Mouse (Mus musculus) hindbrain, embryonic 10.5 days (tissue): Measurements from ENCODE around the gene Sgcg. TPM values are rescaled to one million over a fixed set of nuclear protein-coding genes. Genes with fewer than 3 reads are reported as not detected.

Experiments
- DNase-seq: peaks from one replicate; pipeline ENCODE4 v3.0.0-alpha.2; 2017; ENCODE audit warnings: low spot score
- H3K27ac ChIP-seq: fragments of 300-500 bp; sonication (generic); 2 replicates; pipeline ENCODE4 v1.5.1; 2016; ENCODE audit warnings: mild to moderate bottlenecking, moderate library complexity
- H3K27me3 ChIP-seq: fragments of 300-500 bp; sonication (generic); 2 replicates; pipeline ENCODE4 v1.6.1; 2016; ENCODE audit warnings: mild to moderate bottlenecking; ENCODE audit not compliant: poor library complexity, insufficient read depth, severe bottlenecking
- H3K36me3 ChIP-seq: fragments of 300-500 bp; sonication (generic); 2 replicates; pipeline ENCODE4 v1.6.1; 2016; ENCODE audit warnings: mild to moderate bottlenecking, moderate library complexity
- H3K4me1 ChIP-seq: fragments of 300-500 bp; sonication (generic); replicated peaks from 2 replicates; pipeline ENCODE4 v1.6.1; 2016; ENCODE audit warnings: mild to moderate bottlenecking
- H3K4me3 ChIP-seq: fragments of 300-500 bp; sonication (generic); 2 replicates; pipeline ENCODE4 v1.5.1; 2016; ENCODE audit warnings: mild to moderate bottlenecking, moderate library complexity
- H3K9me3 ChIP-seq: fragments of 300-500 bp; sonication (generic); 2 replicates; pipeline ENCODE4 v1.6.1; 2016; ENCODE audit warnings: mild to moderate bottlenecking, moderate library complexity
- WGBS: fragments of 180-500 bp; shearing (Covaris S2); methylation state at CpG from one replicate; pipeline ENCODE4 v1.1.7; 2016; 5-methylcytosine and 5-hydroxymethylcytosine counted together
- polyA plus RNA-seq: library from polyadenylated mRNA; unstranded; fragments of >200 nt; fragmentation: Nextera tagmentation; extraction: Ambion mirVana; gene quantifications from 2 replicates; pipeline ENCODE4 v1.2.1, GENCODE M21; 2016

Gene Sgcg
- polyA plus RNA-seq, 1 experiment from 2014 or later, result 0.07 TPM

DNA sequence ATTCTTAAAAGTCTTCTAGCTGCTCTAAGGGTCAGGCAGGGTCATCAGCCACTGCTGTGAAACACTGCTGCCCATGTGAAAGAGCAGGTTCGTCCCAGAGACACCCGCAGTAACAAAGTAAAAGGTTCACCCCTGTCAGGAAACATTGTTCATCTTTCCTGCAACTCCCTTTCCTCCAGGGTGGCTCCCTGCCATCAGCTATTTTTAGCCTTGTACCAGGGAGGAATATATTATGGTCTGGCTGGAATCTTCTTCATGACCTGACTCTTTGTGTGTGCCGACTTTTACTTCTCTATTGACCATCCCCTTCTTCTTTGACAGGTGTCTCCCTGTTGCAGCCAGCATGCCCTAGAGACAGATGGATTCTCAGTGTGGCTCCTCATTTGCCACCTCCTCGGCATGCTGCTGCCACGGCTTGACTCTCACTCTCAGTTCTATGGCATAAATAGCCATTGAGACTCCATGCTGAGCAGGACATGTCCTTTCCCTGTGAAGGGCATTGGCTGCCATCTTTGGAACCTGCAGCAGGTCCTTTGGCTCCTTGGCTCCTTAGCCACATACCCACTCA is 9.7 kb upstream of the Sgcg start:
- Histone ChIP-seq H3K27ac (no peak overlapping the region), H3K9me3 (no peaks in the 10 kb centered on the region), H3K4me3 (no peak overlapping the region), H3K4me1 (peaks cover 5% of the 10 kb centered on the region; the same call in 1 of the 2 replicates), H3K27me3 (peaks cover 10% of the 10 kb centered on the region), H3K36me3 (no peaks in the 10 kb centered on the region)
- DNase-seq, result no peak
- WGBS, result 50% methylated on average over 5 of the region's 5 CpGs

DNA sequence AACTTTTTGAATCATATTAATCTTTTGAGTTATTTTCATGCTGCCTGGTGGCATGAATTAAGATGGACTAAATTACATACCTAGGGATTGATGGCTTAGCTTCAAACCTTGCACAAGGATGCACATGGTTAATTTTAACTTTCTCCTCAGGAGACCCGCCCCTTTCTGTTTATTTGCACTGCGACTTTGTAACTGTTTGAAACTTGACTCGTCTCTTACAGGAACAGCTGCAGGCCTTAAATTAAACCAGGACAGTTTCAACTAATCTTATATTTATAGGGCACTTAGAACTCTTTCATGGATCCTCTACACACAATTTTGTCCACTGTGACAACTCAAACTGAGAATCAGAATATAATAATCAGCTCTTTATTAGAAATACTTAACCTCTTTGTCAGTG is 794 bp upstream of the Sgcg start:
- Histone ChIP-seq H3K36me3 (no peaks in the 10 kb centered on the region), H3K9me3 (0 out of 2 replicates have a peak, but pooled peaks cover 4% of the 10 kb centered on the region)
- 62% methylated on average over 3 of the region's 3 CpGs for WGBS

DNA sequence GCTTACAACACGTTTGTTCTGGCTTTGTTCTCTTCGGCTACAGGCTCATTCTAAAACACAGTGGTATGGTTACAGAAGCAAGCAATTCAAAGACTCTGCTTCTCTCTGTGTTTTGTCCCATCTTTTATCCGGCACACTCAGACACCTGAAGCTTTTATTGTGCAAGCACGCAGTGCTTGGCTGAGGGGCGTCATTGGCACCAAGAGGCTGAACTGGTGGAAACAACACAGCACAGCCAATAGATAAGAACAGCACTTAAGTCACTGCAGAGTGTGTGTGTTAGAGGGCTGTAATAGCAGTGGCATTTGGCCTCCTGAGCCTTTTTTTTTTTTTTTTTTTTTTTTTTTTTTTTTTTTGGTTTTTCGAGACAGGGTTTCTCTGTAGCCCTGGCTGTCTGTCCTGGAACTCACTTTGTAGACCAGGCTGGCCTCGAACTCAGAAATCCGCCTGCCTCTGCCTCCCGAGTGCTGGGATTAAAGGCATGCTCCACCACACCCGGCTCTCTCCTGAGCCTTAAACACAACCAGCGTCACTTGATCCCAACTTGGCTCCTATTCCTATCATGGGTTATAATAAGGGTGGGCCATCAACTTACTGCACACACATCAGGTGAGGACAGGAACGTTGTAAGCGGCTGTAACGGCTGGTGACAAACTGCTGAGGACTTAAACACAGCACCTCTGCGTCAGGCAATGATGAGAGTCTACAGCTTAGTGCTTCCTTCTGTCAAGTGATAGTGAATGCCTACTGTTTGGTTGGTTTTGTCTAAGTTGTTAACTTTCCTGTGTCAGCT is 5.5 kb downstream of the Sgcg start:
- WGBS, result 87% methylated on average over 15 of the region's 15 CpGs
- Histone ChIP-seq H3K9me3 (peaks cover 9% of the 10 kb centered on the region; the same call in 1 of the 2 replicates), H3K27me3 (no peaks in the 10 kb centered on the region), H3K27ac (no peak overlapping the region), H3K4me3 (no peak overlapping the region), H3K36me3 (no peaks in the 10 kb centered on the region), H3K4me1 (no peaks in the 10 kb centered on the region)
- DNase-seq, result no peak

More for the DNA sequence above, 794 bp upstream of the Sgcg start:
- Histone ChIP-seq H3K4me1 (no peaks in the 10 kb centered on the region; the same call in 1 of the 2 replicates), H3K27me3 (no peaks in the 10 kb centered on the region), H3K27ac (no peak overlapping the region), H3K4me3 (no peak overlapping the region)
- no peak for DNase-seq

DNA sequence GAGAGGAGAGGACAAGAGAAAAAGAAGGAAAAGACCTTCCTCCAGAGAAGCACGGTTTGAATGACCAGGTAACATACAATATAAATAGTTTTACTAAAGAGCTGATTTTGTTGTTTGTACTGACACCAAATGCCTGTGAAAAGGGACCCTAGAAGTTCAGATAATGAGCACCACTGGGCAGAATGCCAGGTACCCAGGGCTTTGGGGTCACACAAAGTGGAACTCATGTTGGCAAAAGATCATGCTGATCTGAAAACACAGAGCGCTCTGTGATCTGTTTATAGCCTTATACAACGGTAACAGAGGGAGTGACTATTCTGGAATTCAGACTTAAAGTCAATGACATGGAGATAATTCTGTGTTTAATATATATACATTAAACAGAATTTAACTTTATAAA is 11.8 kb downstream of the Sgcg start:
- Histone ChIP-seq H3K9me3 (peaks cover 6% of the 10 kb centered on the region; the same call in 1 of the 2 replicates), H3K4me1 (no peaks in the 10 kb centered on the region), H3K27ac (no peak overlapping the region), H3K27me3 (no peaks in the 10 kb centered on the region), H3K36me3 (no peaks in the 10 kb centered on the region), H3K4me3 (no peak overlapping the region)
- DNase-seq, result no peak
- WGBS, result 88% methylated on average over 3 of the region's 3 CpGs

DNA sequence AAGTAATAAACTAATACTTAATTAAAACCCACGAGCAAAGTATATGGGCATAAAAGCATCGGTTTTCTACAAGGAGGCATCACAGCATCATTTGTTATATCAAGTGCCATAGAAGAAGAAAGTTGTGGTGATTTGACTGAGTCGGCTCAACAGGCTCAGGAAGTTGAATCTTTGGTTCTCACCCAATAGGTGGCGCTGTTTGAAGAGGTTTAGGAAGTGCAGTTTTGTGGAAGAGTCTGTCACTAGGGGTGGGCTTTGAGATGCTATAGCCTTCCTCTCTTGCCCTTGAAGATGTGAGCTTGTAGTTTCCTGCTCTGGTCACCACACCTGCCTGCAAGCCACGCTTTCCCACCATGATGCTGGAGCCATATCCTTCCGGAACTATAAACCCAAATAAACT is 15.7 kb downstream of the Sgcg start:
- H3K4me3 ChIP-seq, result no peak overlapping the region
- no peak overlapping the region for H3K27ac ChIP-seq
- 40% methylated on average over 6 of the region's 6 CpGs for WGBS
- H3K36me3 ChIP-seq, result no peaks in the 10 kb centered on the region
- no peak for DNase-seq
- H3K27me3 ChIP-seq, result no peaks in the 10 kb centered on the region
- H3K4me1 ChIP-seq, result no peaks in the 10 kb centered on the region
- H3K9me3 ChIP-seq, result no peaks in the 10 kb centered on the region

DNA sequence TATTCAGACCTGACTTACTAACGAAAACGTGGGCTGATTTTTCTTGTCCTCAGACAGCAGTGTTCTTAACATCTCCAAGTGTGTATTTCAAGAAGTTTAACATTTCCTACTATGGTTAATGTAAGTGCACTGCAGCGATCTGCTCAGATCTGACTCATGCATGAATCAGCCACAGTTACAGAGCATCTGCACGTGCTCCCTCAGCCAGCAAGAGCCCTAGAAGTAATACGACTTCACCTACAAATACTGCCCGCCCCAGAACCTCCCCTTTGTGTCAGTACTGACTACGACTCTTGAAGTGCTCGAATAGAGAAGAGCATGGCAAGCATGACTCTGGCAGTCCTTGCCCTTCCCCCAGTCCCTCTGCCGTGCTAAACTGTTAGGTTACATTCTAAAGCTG is 19.5 kb downstream of the Sgcg start:
- 79% methylated on average over 9 of the region's 9 CpGs for WGBS
- no peak for DNase-seq
- no peaks in the 10 kb centered on the region for H3K27me3 ChIP-seq
- no peak overlapping the region for H3K27ac ChIP-seq
- no peaks in the 10 kb centered on the region for H3K4me1 ChIP-seq
- no peak overlapping the region for H3K4me3 ChIP-seq
- H3K9me3 ChIP-seq, result no peaks in the 10 kb centered on the region
- H3K36me3 ChIP-seq, result no peaks in the 10 kb centered on the region

DNA sequence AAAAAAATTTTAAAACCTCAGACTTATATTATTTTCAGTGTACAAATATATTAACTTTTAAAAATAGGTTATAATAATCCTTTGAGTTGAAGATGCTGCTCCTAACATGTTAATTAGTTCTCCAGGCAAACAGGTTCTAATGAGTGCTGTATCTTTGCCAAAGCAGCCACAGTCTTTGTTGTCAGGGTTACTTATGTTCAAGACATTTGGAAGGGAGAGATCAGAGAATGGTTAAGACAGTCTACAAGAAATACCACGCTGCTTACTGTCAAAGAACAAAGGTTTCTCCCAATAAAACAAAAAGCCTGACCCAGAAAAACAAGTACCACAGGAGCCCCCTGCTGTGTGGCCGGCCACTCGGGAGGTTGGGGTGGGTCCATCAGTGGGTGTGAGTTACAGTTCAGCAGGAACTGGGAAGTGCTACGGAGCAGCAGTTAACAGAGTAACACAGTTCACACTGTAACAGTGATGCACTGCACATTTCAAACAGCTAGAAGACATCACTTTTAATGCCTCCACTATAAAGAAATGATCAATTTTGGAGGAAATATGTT is 21.1 kb downstream of the Sgcg start:
- Histone ChIP-seq H3K9me3 (no peaks in the 10 kb centered on the region), H3K27me3 (no peaks in the 10 kb centered on the region), H3K4me1 (no peaks in the 10 kb centered on the region), H3K4me3 (no peak overlapping the region), H3K36me3 (no peaks in the 10 kb centered on the region), H3K27ac (no peak overlapping the region)
- no peak for DNase-seq
- 36% methylated on average over 4 of the region's 4 CpGs for WGBS

DNA sequence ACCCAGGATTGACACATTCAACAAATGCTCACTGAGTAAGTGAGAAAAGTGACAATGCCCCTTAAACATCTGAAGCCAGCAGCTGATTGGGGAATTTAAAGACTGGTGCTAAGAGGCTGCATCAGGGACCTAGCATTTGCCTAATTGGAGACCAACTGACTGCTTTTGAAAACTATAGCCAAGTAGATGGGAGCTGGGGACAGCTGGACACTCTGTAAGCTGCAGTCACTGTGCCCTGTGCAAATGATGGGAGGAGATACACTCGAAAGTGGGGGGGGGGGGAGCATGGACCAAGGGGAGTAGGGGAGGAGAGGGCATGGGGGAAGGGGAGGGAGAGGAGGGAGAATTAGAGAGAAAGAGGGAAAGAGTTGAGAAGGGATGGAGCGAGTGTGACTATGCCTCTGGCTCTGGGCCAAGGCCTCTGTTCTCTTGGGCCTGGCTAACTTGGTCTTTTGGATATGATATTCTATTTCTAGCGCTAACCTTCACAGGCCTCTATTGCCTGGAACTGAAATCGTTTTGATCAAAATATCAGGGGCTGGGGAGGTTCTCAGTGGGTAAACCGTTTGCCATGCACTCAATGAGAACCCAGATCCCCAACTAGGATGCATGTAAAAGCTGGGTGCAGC is 22.3 kb downstream of the Sgcg start:
- no peak for DNase-seq
- H3K4me1 ChIP-seq, result no peaks in the 10 kb centered on the region
- no peaks in the 10 kb centered on the region for H3K36me3 ChIP-seq
- H3K9me3 ChIP-seq, result no peaks in the 10 kb centered on the region
- H3K27ac ChIP-seq, result no peak overlapping the region
- no peak overlapping the region for H3K4me3 ChIP-seq
- 77% methylated on average over 5 of the region's 5 CpGs for WGBS
- H3K27me3 ChIP-seq, result no peaks in the 10 kb centered on the region

DNA sequence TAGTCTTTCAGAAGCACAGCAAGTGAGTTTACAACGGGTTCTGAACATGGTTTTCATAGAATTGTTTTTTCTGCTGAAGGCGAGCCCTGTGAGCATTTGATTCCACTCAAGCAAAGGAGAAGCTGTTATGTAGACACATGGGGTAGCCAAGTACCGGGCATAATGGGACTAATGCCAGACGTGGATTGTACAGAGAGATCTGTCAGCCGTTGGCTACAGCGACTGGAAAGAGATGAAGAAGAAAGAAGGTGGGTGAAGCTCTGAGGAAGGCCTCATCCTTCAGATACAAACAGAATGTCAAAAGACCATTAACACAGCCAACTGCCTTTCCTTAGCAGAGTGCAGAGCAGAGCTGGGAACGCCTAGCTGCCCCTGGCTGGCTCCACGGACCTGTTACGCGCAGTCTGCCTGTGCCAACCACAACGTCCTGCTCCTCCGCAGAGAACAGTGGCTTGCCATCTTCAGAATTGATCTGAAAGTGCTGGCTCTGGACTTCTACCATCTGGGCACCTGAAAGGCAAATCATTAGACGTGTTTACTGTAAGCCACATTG is 26.2 kb downstream of the Sgcg start:
- no peaks in the 10 kb centered on the region for H3K9me3 ChIP-seq
- H3K4me1 ChIP-seq, result no peaks in the 10 kb centered on the region
- H3K4me3 ChIP-seq, result no peak overlapping the region
- 90% methylated on average over 13 of the region's 13 CpGs for WGBS
- H3K27me3 ChIP-seq, result no peaks in the 10 kb centered on the region
- no peaks in the 10 kb centered on the region for H3K36me3 ChIP-seq
- no peak for DNase-seq
- no peak overlapping the region for H3K27ac ChIP-seq

DNA sequence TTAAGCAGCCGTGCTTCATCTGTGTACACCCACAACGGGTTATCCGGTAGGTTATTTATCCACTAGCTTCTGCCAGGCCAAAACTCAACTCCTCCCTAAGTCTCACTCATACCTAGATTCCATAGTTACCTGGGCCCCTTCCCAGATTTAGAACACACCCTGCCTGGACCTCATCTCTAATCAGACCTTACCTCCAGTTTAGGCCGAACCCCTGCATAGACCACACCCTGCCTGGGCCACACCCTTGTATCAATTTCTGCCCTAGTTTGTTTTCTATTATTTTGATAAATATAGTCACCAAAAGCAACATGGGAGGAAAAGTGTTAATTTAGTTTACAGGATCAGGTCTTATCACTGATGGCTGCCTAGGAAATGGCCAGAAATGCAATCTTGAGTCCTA is 28.1 kb downstream of the Sgcg start:
- DNase-seq, result no peak
- Histone ChIP-seq H3K27me3 (no peaks in the 10 kb centered on the region), H3K36me3 (no peaks in the 10 kb centered on the region), H3K4me3 (no peak overlapping the region), H3K27ac (no peak overlapping the region), H3K9me3 (no peaks in the 10 kb centered on the region), H3K4me1 (no peaks in the 10 kb centered on the region)
- WGBS, result 93% methylated on average over 4 of the region's 4 CpGs

DNA sequence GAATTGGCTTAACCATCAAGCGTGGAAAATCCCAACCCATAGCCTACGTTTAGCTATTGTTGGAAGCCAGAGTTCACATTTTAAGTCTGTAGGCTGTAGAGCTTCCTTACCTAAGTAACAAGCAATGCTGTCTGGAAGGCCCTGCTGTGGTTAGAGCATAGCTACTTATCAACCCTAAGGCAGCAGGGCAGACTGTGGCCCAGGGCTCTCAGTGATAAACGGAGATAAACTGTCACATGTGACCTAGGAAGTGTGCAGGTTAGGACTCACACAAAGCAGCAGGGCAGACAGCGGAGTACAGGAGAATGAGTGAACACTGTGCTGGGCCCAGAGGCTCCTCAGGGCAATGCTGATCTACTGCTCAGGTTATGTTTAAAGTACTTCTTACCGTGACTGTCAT is 28.5 kb downstream of the Sgcg start:
- DNase-seq, result no peak
- Histone ChIP-seq H3K27ac (no peak overlapping the region), H3K36me3 (no peaks in the 10 kb centered on the region), H3K27me3 (no peaks in the 10 kb centered on the region), H3K4me3 (no peak overlapping the region), H3K4me1 (no peaks in the 10 kb centered on the region), H3K9me3 (no peaks in the 10 kb centered on the region)
- 92% methylated on average over 5 of the region's 5 CpGs for WGBS

DNA sequence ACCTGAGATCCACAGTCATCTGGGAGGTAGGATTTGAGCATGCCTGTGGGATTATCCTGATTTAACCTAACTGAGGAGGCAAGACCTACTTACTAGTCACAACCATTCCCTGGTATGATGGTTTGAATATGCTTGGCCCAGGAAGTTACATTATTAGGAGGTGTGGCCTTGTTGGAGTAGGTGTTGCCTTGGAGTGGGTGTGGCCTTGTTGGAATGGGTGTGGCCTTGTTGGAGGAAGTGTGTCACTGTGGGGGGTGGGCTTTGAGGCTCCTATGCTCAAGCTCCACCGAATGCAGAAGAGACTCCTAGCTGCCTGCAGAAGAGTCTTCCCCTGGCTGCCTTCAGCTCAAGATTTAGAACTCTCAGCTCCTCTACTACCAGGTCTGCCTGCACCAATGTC is 32.1 kb downstream of the Sgcg start:
- DNase-seq, result no peak
- Histone ChIP-seq H3K4me3 (no peak overlapping the region), H3K36me3 (no peaks in the 10 kb centered on the region), H3K4me1 (no peaks in the 10 kb centered on the region; the same call in 1 of the 2 replicates), H3K27me3 (no peaks in the 10 kb centered on the region), H3K9me3 (no peaks in the 10 kb centered on the region), H3K27ac (no peak overlapping the region)
- WGBS, result 65% methylated on average over 1 of the region's 1 CpGs
